Comparison of ENCODE assay signal across 9 mouse cellular contexts in the genomic region with DNA sequence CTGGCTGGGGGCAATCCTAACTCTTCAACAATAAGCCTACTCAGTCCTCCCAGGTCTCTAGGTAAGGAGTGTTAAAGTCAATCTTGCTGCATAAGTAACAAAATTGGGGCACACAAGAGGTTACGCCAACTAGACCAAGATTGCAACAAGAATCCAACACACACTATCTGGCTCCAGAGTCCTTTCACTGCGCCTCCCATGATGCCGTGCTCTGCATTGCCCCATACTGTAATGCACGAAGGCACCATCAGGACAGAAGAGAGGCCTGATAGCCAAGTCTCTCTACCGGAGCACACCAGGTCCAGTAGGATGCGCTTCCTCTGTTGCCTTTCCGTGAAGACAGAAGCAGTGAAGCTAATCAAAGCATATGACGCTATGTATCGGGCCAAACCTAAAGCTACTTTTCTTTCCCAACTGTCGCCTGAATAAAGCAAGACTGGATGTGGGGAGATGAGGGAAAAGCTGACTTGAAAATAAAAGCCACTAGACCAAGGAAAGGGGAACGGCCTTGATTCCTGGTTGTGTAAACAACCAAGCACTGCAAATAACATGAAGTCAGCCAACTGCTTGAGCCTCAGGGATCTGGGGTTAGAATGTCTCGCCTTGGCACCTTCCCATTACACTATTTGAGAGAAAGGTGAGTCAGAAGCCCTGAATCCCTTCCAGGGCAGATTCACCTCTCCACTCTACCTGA. TPM values are rescaled to one million over a fixed set of nuclear protein-coding genes. Genes with fewer than 3 reads are reported as not detected.
A peak's percentile ranks its signal among the peaks of the same experiment; 100 is the strongest.
DNase-seq lines count a peak whose midpoint lies in the region; ATAC-seq and TF ChIP-seq lines count a peak whose summit lies in the region.
"Had no signal": no experiment of that assay in that cellular context is flagged by ENCODE, and none has a peak within 500 bp of the region (broad histone marks: within the 10 kb centered on the region; RNA-seq: fewer than 3 reads in every experiment).

No protein-coding gene starts in this region.

- intact Hi-C loops in left cerebral cortex, adult 2 months (cut with DNase I): no loop called here
- intact Hi-C loops in left cerebral cortex, postnatal 25 days (cut with DNase I): no loop called here

- H3K4me3 ChIP-seq in left cerebral cortex, adult 2 months: no peak overlapping the region
- no peak overlapping the region for H3K4me3 ChIP-seq in hindbrain, embryonic 12.5 days
- no peak overlapping the region for H3K4me3 ChIP-seq in midbrain, embryonic 15.5 days

- WGBS in hindbrain, embryonic 12.5 days: 83% methylated on average over 12 of the region's 12 CpGs
- WGBS in midbrain, embryonic 15.5 days: 85% methylated on average over 12 of the region's 12 CpGs

- peak overlapping the region; percentile 2 for H3K27ac ChIP-seq in left cerebral cortex, adult 2 months
- peak overlapping the region; percentile 89 for H3K27ac ChIP-seq in hindbrain, embryonic 12.5 days
- peak overlapping the region; percentile 76 for H3K27ac ChIP-seq in midbrain, embryonic 15.5 days

- ATAC-seq in hindbrain, embryonic 12.5 days (ENCODE audit: low FRiP score): no peak
- ATAC-seq in midbrain, embryonic 15.5 days (replicated peaks): no peak

- no peak overlapping the region for H3K4me2 ChIP-seq in hindbrain, embryonic 12.5 days (replicated peaks)
- no peak overlapping the region for H3K4me2 ChIP-seq in midbrain, embryonic 15.5 days

- H3K9ac ChIP-seq in hindbrain, embryonic 12.5 days: no peak overlapping the region
- no peak overlapping the region for H3K9ac ChIP-seq in midbrain, embryonic 15.5 days

- peaks cover 59% of the 10 kb centered on the region for H3K4me1 ChIP-seq in hindbrain, embryonic 12.5 days
- peaks cover 38% of the 10 kb centered on the region for H3K4me1 ChIP-seq in midbrain, embryonic 15.5 days

- peak; percentile 40 for DNase-seq in adrenal gland, adult 2 months
- no peak for DNase-seq in adrenal gland, postnatal 36 days
- no peak for DNase-seq in left cerebral cortex, adult 2 months (ENCODE audit: extremely low spot score in 1 of 2, low spot score in 2 of 2)
- DNase-seq in left cerebral cortex, adult 9 months (ENCODE audit: low spot score in 2 of 2): no peak
- DNase-seq in frontal cortex, postnatal 14 days (ENCODE audit: low spot score in 2 of 2): no peak
- DNase-seq in left cerebral cortex, postnatal 25 days (ENCODE audit: low spot score in 2 of 2): no peak

- TF ChIP-seq CTCF in left cerebral cortex, adult 2 months (IDR thresholded peaks at IDR 0.05): no peak

- no peaks in the 10 kb centered on the region; the same call in 1 of the 2 replicates for H3K9me3 ChIP-seq in hindbrain, embryonic 12.5 days (replicated peaks)
- H3K9me3 ChIP-seq in midbrain, embryonic 15.5 days: no peaks in the 10 kb centered on the region

- no peaks in the 10 kb centered on the region for H3K27me3 ChIP-seq in hindbrain, embryonic 12.5 days
- H3K27me3 ChIP-seq in midbrain, embryonic 15.5 days (replicated peaks): no peaks in the 10 kb centered on the region

- peaks cover 58% of the 10 kb centered on the region for H3K36me3 ChIP-seq in hindbrain, embryonic 12.5 days
- peaks cover 40% of the 10 kb centered on the region for H3K36me3 ChIP-seq in midbrain, embryonic 15.5 days (replicated peaks)

RNA-seq across cellular contexts. Expression of a gene that starts 13.6 kb away (rescaled TPM):
- 10 to 100 TPM; 16.7 to 24.2 TPM for total RNA-seq in adrenal gland, adult 2 months (2021)
- 9.2 and 10.8 TPM in 2 replicates for polyA plus RNA-seq in adrenal gland, adult 2 months (2012; rRNA removed)
- total RNA-seq in adrenal gland, postnatal 36 days (2021): 10 to 100 TPM; 11.4 to 17.6 TPM
- total RNA-seq in left cerebral cortex, adult 2 months (2021): 10 to 100 TPM; 36.0 to 36.3 TPM
- 56.7 and 58.6 TPM in 2 replicates for polyA plus RNA-seq in hindbrain, embryonic 12.5 days (2016; fragmentation: Nextera tagmentation; extraction: Ambion mirVana)
- polyA plus RNA-seq in midbrain, embryonic 15.5 days (2015; fragmentation: Nextera tagmentation; extraction: Ambion mirVana): 43.3 and 43.4 TPM in 2 replicates
- total RNA-seq in left cerebral cortex, postnatal 25 days (2021): 10 to 100 TPM; 32.7 to 37.1 TPM

RNA-seq across cellular contexts. Expression of a gene that starts 27.1 kb away (rescaled TPM):
- 10 to 100 TPM; 28.3 to 31.6 TPM for total RNA-seq in adrenal gland, adult 2 months (2021)
- 3.1 and 4.1 TPM in 2 replicates for polyA plus RNA-seq in adrenal gland, adult 2 months (2012; rRNA removed)
- 10 to 100 TPM; 23.7 to 25.0 TPM for total RNA-seq in adrenal gland, postnatal 36 days (2021)
- 1 to 10 TPM; 6.8 to 7.4 TPM for total RNA-seq in left cerebral cortex, adult 2 months (2021)
- polyA plus RNA-seq in hindbrain, embryonic 12.5 days (2016; fragmentation: Nextera tagmentation; extraction: Ambion mirVana): 0.70 and 0.75 TPM in 2 replicates
- 0.62 and 0.73 TPM in 2 replicates for polyA plus RNA-seq in midbrain, embryonic 15.5 days (2015; fragmentation: Nextera tagmentation; extraction: Ambion mirVana)
- total RNA-seq in left cerebral cortex, postnatal 25 days (2021): 1 to 10 TPM; 7.6 to 8.7 TPM

RNA-seq across cellular contexts. Expression of a gene that starts 57.9 kb away (rescaled TPM):
- 1 to 10 TPM; 3.8 to 4.4 TPM for total RNA-seq in adrenal gland, adult 2 months (2021)
- 0.09 and 0.18 TPM in 2 replicates for polyA plus RNA-seq in adrenal gland, adult 2 months (2012; rRNA removed)
- total RNA-seq in adrenal gland, postnatal 36 days (2021): 1 to 10 TPM; 3.2 to 6.4 TPM
- 1 to 10 TPM; 1.5 to 2.2 TPM for total RNA-seq in left cerebral cortex, adult 2 months (2021)
- polyA plus RNA-seq in hindbrain, embryonic 12.5 days (2016; fragmentation: Nextera tagmentation; extraction: Ambion mirVana): 15.6 and 17.2 TPM in 2 replicates
- 5.0 and 6.0 TPM in 2 replicates for polyA plus RNA-seq in midbrain, embryonic 15.5 days (2015; fragmentation: Nextera tagmentation; extraction: Ambion mirVana)
- total RNA-seq in left cerebral cortex, postnatal 25 days (2021): 1 to 10 TPM; 1.8 to 2.6 TPM

RNA-seq across cellular contexts. Expression of a gene that starts 60.0 kb away (rescaled TPM):
- not detected for total RNA-seq in adrenal gland, adult 2 months (2021)
- not detected in 2 replicates for polyA plus RNA-seq in adrenal gland, adult 2 months (2012; rRNA removed)
- total RNA-seq in adrenal gland, postnatal 36 days (2021): not detected
- not detected for total RNA-seq in left cerebral cortex, adult 2 months (2021)
- not detected in 2 replicates for polyA plus RNA-seq in hindbrain, embryonic 12.5 days (2016; fragmentation: Nextera tagmentation; extraction: Ambion mirVana)
- polyA plus RNA-seq in midbrain, embryonic 15.5 days (2015; fragmentation: Nextera tagmentation; extraction: Ambion mirVana): not detected in 2 replicates
- total RNA-seq in left cerebral cortex, postnatal 25 days (2021): not detected
- total RNA-seq: left cerebral cortex, postnatal 14 days had no signal

Comparison
In these comparisons a context has a peak if more than half of its experiments do, and no peak if none do; other contexts are left out.
1. H3K27ac ChIP-seq: peak in every context shown above with its lines; median percentile 89 in hindbrain, embryonic 12.5 days; 76 in midbrain, embryonic 15.5 days; 2 in left cerebral cortex, adult 2 months.